Mouse (Mus musculus): ENCODE measurements around the gene Pitpnm1. TPM values are rescaled to one million over a fixed set of nuclear protein-coding genes. Genes with fewer than 3 reads are reported as not detected.

Gene Pitpnm1
- polyA plus RNA-seq, 1 experiment from 2014 or later, result 87.3 TPM

DNA sequence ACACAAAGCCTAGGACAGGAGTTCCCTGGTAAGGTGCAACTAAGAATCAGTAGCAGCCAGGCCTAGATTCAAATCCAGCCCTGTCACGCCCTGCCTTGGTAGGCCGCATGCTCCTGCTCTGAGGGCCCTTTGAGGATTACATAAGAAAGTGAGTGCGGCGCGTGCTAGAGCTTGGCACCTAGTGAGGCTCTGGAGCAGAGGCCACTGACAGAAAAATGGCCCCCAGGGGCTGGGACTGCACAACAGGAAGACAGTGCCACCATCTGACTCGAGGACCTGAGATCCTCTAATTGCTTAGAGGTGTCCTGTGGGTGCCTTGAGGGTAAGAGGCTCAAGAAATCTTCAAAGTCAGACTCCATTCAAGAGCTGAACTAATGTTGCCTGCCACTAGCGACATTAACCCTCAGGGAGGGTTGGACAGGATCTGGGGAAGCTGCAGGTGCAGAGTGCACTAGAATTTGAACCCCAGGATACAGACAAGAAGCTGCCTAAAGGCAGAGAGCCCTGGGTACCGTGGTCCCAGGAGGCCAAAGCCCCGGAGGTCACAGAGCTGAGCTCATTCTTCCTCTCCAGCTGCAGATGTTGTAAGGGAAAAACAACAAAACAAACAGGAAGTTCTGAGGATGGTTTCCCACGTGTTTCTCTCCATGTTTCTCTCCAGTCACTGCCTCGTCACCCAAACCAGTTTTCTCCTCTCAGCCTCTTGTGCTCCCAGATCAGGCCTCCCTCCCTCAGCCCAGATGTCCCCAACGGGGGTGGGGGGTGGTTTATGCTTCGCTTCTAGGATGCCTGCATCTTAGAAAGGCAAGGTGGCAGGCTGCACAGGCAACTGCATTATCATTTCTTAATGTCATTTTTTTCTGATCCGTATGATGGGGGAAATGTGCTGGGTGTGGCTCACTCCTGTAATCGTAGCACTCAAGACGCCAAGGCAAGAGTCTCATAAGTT lies 45.0 kb downstream of the Pitpnm1 start:
- 83% methylated on average over 16 of the region's 16 CpGs for WGBS
- Histone ChIP-seq H3K4me2 (ENCODE audit: low read length) (no peak overlapping the region), H3K9ac (ENCODE audit: low read depth, low read length) (no peak overlapping the region), H3K36me3 (ENCODE audit: control insufficient read depth, insufficient read depth, low read length) (no peaks in the 10 kb centered on the region), H3K27me3 (replicated peaks; ENCODE audit: control insufficient read depth, insufficient read depth, low read length) (no peaks in the 10 kb centered on the region), H3K4me1 (ENCODE audit: control insufficient read depth, insufficient read depth, low read depth, low read length) (peaks cover 14% of the 10 kb centered on the region), H3K4me3 (ENCODE audit: low read length) (no peak overlapping the region), H3K27ac (ENCODE audit: low read depth, low read length) (no peak overlapping the region), H3K9me3 (ENCODE audit: control insufficient read depth, low read length) (no peaks in the 10 kb centered on the region)
- ATAC-seq, result no peak

DNA sequence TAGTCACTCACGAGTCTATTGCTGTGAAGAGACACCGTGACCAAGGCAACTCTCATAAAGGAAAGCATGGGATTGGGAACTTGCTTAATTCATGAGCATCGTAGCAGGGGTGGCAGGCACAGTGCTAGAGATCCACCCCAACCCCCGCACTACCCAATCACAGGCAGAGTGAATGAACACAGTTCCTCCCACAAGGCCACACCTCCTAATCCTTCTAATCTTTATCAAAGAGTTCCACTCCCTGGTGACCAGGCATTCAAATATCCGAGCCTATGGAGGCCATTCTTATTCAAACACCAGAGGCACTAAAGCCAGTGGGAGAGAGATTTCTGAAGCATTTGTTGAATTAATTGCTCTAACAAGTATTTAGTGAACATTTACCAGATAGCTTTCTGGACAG lies 46.1 kb downstream of the Pitpnm1 start:
- Histone ChIP-seq H3K4me1 (ENCODE audit: control insufficient read depth, insufficient read depth, low read depth, low read length) (peaks cover 20% of the 10 kb centered on the region), H3K27me3 (replicated peaks; ENCODE audit: control insufficient read depth, insufficient read depth, low read length) (no peaks in the 10 kb centered on the region), H3K9me3 (ENCODE audit: control insufficient read depth, low read length) (no peaks in the 10 kb centered on the region), H3K36me3 (ENCODE audit: control insufficient read depth, insufficient read depth, low read length) (peaks cover 5% of the 10 kb centered on the region), H3K27ac (ENCODE audit: low read depth, low read length) (no peak overlapping the region), H3K4me2 (ENCODE audit: low read length) (no peak overlapping the region), H3K9ac (ENCODE audit: low read depth, low read length) (no peak overlapping the region), H3K4me3 (ENCODE audit: low read length) (no peak overlapping the region)
- ATAC-seq, result no peak
- WGBS, result 87% methylated on average over 5 of the region's 5 CpGs

DNA sequence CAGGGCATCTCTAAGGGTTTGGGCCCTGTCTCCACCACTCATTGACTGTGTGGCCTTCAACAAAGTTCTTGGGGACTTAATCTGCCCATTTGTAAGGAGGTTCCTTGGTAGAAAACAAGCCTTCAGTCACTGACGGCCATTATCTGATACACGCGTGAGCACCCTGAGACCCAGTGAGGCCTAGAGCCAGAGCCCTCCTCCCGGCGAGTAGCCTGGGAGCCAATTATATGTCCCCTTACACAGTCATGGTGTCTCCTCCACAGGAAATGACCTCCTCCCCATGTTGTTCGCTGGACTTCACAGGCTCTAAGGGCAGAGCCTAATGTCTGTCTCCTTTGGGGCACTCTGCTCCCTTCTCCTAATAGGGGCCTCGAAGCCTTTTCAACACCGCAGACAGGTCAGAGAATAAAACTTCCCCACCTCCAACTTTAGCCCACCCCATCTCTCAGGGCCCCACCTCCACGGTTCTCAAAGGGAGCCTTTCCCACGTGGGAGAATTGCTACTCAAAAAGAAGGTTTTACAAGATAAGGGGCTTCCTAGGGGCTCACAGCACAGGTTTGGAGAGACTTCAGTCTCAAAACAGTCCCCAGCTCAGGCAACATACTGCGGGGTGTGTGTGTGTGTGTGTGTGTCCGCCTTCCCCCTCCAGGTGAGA lies 46.7 kb downstream of the Pitpnm1 start:
- Histone ChIP-seq H3K36me3 (ENCODE audit: control insufficient read depth, insufficient read depth, low read length) (peaks cover 5% of the 10 kb centered on the region), H3K27me3 (replicated peaks; ENCODE audit: control insufficient read depth, insufficient read depth, low read length) (no peaks in the 10 kb centered on the region), H3K27ac (ENCODE audit: low read depth, low read length) (no peak overlapping the region), H3K4me2 (ENCODE audit: low read length) (no peak overlapping the region), H3K9ac (ENCODE audit: low read depth, low read length) (no peak overlapping the region), H3K4me3 (ENCODE audit: low read length) (no peak overlapping the region), H3K9me3 (ENCODE audit: control insufficient read depth, low read length) (no peaks in the 10 kb centered on the region), H3K4me1 (ENCODE audit: control insufficient read depth, insufficient read depth, low read depth, low read length) (peaks cover 20% of the 10 kb centered on the region)
- WGBS, result 62% methylated on average over 12 of the region's 12 CpGs
- no peak for ATAC-seq

DNA sequence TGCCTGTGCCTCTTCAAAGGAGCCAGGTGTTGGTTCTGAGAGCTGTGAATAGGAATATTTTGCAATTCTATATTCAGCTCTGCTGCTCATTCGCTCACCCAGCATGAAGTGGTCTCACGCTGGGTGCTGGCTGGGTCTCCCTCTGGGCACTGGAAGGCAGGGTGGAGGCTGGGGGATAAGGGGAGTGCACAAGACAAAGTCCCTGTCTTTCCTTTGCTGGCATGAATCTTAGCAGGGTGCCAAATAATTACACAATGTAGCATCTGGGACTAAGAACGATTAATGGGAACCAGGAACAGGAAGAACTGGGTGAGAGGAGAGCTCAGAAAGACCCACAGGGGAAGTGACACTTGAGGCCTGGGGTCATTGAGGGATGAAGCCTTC lies 47.2 kb downstream of the Pitpnm1 start:
- 36% methylated on average over 3 of the region's 3 CpGs for WGBS
- H3K27ac ChIP-seq (ENCODE audit: low read depth, low read length), result no peak overlapping the region

DNA sequence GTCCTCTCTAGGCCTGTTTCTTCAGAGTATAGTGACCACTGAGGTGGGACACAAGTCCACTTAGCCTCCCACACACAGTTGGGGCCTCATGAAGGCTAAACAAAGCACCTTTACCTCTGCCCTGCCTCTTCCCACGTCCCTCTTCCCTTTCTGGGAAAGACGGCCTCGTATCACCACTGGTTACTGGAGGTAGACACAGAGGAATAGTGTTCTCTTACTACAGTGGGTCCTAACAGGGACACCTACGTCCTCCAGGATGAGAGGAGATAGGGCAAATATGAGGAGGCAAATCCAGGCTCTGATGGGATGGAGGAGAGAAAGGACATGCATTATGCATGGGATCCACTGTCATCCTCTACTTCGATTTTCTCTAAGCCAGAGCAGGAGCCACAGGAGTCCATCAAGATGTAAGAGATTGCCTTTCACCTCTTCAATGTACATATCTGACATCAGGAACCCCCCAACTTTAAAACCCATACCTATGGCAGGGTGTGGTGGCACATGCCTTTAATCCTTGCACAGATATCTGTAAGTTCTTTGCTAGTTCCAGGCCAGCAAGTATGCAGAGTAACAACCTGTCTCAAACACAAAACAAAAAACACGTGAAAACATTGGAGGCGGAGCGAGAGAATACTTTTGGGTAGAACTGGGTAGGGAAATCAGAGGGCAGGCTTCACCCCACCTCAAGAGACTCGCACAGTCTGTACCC lies 48.1 kb downstream of the Pitpnm1 start:
- Histone ChIP-seq H3K36me3 (ENCODE audit: control insufficient read depth, insufficient read depth, low read length) (peaks cover 9% of the 10 kb centered on the region), H3K27ac (ENCODE audit: low read depth, low read length) (peak overlapping the region; percentile 79; the same call in 1 of the 2 replicates), H3K4me1 (ENCODE audit: control insufficient read depth, insufficient read depth, low read depth, low read length) (peaks cover 20% of the 10 kb centered on the region), H3K9me3 (ENCODE audit: control insufficient read depth, low read length) (no peaks in the 10 kb centered on the region), H3K4me2 (ENCODE audit: low read length) (peak overlapping the region; percentile 76), H3K27me3 (replicated peaks; ENCODE audit: control insufficient read depth, insufficient read depth, low read length) (no peaks in the 10 kb centered on the region), H3K9ac (ENCODE audit: low read depth, low read length) (peak overlapping the region; percentile 94), H3K4me3 (ENCODE audit: low read length) (peak overlapping the region; percentile 90)
- peak; percentile 18 for ATAC-seq
- WGBS, result 37% methylated on average over 9 of the region's 9 CpGs

More for the DNA sequence above, 47.2 kb downstream of the Pitpnm1 start:
- H3K4me1 ChIP-seq (ENCODE audit: control insufficient read depth, insufficient read depth, low read depth, low read length), result peaks cover 20% of the 10 kb centered on the region
- no peak for ATAC-seq
- H3K4me3 ChIP-seq (ENCODE audit: low read length), result no peak overlapping the region
- H3K9ac ChIP-seq (ENCODE audit: low read depth, low read length), result no peak overlapping the region
- no peaks in the 10 kb centered on the region for H3K27me3 ChIP-seq (replicated peaks; ENCODE audit: control insufficient read depth, insufficient read depth, low read length)
- H3K9me3 ChIP-seq (ENCODE audit: control insufficient read depth, low read length), result no peaks in the 10 kb centered on the region
- H3K4me2 ChIP-seq (ENCODE audit: low read length), result no peak overlapping the region
- peaks cover 5% of the 10 kb centered on the region for H3K36me3 ChIP-seq (ENCODE audit: control insufficient read depth, insufficient read depth, low read length)

DNA sequence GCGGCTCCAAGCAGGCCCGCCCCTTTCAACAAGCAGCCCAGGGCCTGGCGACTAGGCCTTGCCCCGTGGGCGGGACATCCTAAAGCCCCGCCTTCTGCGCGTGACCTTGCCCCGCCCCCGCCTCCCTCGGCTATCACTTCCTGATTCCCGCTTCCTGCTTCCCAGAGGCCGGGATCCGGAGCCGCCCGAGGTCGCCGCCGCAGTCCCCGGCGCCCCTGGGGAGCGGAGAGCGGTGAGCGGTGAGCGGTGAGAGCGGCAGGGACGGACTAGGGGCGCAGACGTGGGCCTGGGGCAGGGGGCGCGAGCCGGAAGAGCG lies 48.7 kb downstream of the Pitpnm1 start, which contains the start of gene Coro1b:
TSS of gene Coro1b (plus strand) at position 129 of the 316 bp plus-strand sequence.
- peaks cover 20% of the 10 kb centered on the region for H3K4me1 ChIP-seq (ENCODE audit: control insufficient read depth, insufficient read depth, low read depth, low read length)
- WGBS, result 0% methylated on average over 28 of the region's 33 CpGs
- H3K27me3 ChIP-seq (replicated peaks; ENCODE audit: control insufficient read depth, insufficient read depth, low read length), result no peaks in the 10 kb centered on the region
- H3K27ac ChIP-seq (ENCODE audit: low read depth, low read length), result peak within 1 kb of the TSS; percentile 79
- peaks cover 9% of the 10 kb centered on the region for H3K36me3 ChIP-seq (ENCODE audit: control insufficient read depth, insufficient read depth, low read length)
- ATAC-seq, result peak; percentile 93
- H3K9me3 ChIP-seq (ENCODE audit: control insufficient read depth, low read length), result no peaks in the 10 kb centered on the region
- H3K9ac ChIP-seq (ENCODE audit: low read depth, low read length), result peak within 1 kb of the TSS; percentile 94
- H3K4me3 ChIP-seq (ENCODE audit: low read length), result peak within 1 kb of the TSS; percentile 90
- H3K4me2 ChIP-seq (ENCODE audit: low read length), result peak within 1 kb of the TSS; percentile 76

DNA sequence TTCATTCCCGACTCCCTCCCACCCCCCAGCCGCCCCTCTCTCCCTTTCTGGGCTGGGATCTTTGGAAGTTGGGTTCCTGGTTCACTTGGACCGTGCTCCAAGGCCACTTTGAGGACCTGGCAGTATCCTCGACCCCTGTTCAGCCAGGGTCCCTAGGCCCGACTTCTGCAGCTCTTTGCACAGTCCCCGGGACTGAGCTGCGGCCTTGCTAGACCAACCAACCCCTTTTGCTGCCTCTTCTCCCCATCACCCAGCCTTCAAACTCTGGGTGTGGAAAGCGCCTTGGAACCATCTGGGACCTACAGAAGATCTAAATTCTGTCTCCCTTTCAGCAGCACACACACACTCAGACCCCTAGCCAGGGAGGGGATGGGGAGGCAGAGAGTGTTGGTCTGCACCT lies 49.0 kb downstream of the Pitpnm1 start:
- Histone ChIP-seq H3K4me3 (ENCODE audit: low read length) (peak overlapping the region; percentile 90), H3K4me1 (ENCODE audit: control insufficient read depth, insufficient read depth, low read depth, low read length) (peaks cover 20% of the 10 kb centered on the region)
- peak; percentile 14; the same call in 1 of the 2 replicates for ATAC-seq

GRCm38 (mm10) chr19:4149283-4149682 lies 49.5 kb downstream of the Pitpnm1 start:
- Histone ChIP-seq H3K36me3 (ENCODE audit: control insufficient read depth, insufficient read depth, low read length) (peaks cover 9% of the 10 kb centered on the region), H3K27me3 (replicated peaks; ENCODE audit: control insufficient read depth, insufficient read depth, low read length) (no peaks in the 10 kb centered on the region), H3K9me3 (ENCODE audit: control insufficient read depth, low read length) (no peaks in the 10 kb centered on the region), H3K27ac (ENCODE audit: low read depth, low read length) (no peak overlapping the region), H3K4me2 (ENCODE audit: low read length) (peak overlapping the region; percentile 76), H3K9ac (ENCODE audit: low read depth, low read length) (peak overlapping the region; percentile 94), H3K4me3 (ENCODE audit: low read length) (peak overlapping the region; percentile 90), H3K4me1 (ENCODE audit: control insufficient read depth, insufficient read depth, low read depth, low read length) (peaks cover 20% of the 10 kb centered on the region)
- ATAC-seq, result no peak
- WGBS, result 91% methylated on average over 11 of the region's 11 CpGs

More for the DNA sequence above, 49.0 kb downstream of the Pitpnm1 start:
- peak overlapping the region; percentile 79 for H3K27ac ChIP-seq (ENCODE audit: low read depth, low read length)
- no peaks in the 10 kb centered on the region for H3K27me3 ChIP-seq (replicated peaks; ENCODE audit: control insufficient read depth, insufficient read depth, low read length)
- H3K36me3 ChIP-seq (ENCODE audit: control insufficient read depth, insufficient read depth, low read length), result peaks cover 9% of the 10 kb centered on the region
- 3% methylated on average over 7 of the region's 8 CpGs for WGBS
- peak overlapping the region; percentile 94 for H3K9ac ChIP-seq (ENCODE audit: low read depth, low read length)
- H3K4me2 ChIP-seq (ENCODE audit: low read length), result peak overlapping the region; percentile 76
- no peaks in the 10 kb centered on the region for H3K9me3 ChIP-seq (ENCODE audit: control insufficient read depth, low read length)
